Mouse (Mus musculus) spleen, adult 2 months (tissue): ENCODE data around the gene Wfikkn2. TPM values are rescaled to one million over a fixed set of nuclear protein-coding genes. Genes with fewer than 3 reads are reported as not detected.
"Not testable (repeated sequence)": the region's sequence is repeated elsewhere in the genome, so short reads cannot be mapped to it uniquely, and the experiment has no call there.

ENCODE experiments used
- DNase-seq, 2 experiments: peaks; one replicate each; pipeline versions ENCODE4 v3.0.0 to v3.0.0-alpha.2; 2012 to 2021; ENCODE audit warnings: low spot score in 2 of 2, low read depth in 1 of 2
- H3K27ac ChIP-seq: fragments of 200-500 bp; 2 replicates; pipeline ENCODE4 v1.5.1; 2012; ENCODE audit warnings: low read length, inconsistent platforms; ENCODE audit not compliant: insufficient read depth
- H3K27me3 ChIP-seq: fragments of 200-500 bp; 2 replicates; pipeline ENCODE4 v1.6.1; 2012; ENCODE audit warnings: mild to moderate bottlenecking, moderate library complexity, low read length, inconsistent platforms; ENCODE audit not compliant: control insufficient read depth, insufficient read depth
- H3K36me3 ChIP-seq: fragments of 200-500 bp; 2 replicates; pipeline ENCODE4 v1.6.1; 2012; ENCODE audit warnings: mild to moderate bottlenecking, low read length, inconsistent platforms; ENCODE audit not compliant: control insufficient read depth, insufficient read depth
- H3K4me1 ChIP-seq: fragments of 200-500 bp; 2 replicates; pipeline ENCODE4 v1.6.1; 2011; ENCODE audit warnings: inconsistent platforms; ENCODE audit not compliant: control insufficient read depth, insufficient read depth, insufficient read length
- H3K4me3 ChIP-seq: fragments of 200-500 bp; 2 replicates; pipeline ENCODE4 v1.5.1; 2011; ENCODE audit warnings: mild to moderate bottlenecking, inconsistent platforms; ENCODE audit not compliant: insufficient read depth, insufficient read length; ENCODE audit errors: extremely low read depth
- CTCF ChIP-seq: fragments of 200-500 bp; IDR thresholded peaks from 2 replicates; pipeline ENCODE4 v1.5.1; 2011; ENCODE audit warnings: mild to moderate bottlenecking, inconsistent platforms; ENCODE audit not compliant: insufficient read depth, insufficient read length, insufficient replicate concordance; ENCODE audit errors: extremely low read depth
- POLR2A ChIP-seq: fragments of 200-500 bp; IDR thresholded peaks from 2 replicates; pipeline ENCODE4 v1.6.1; 2011; ENCODE audit warnings: low read depth, low read length, inconsistent platforms
- WGBS: fragments of 180-500 bp; shearing (Covaris S2); methylation state at CpG from one replicate; pipeline ENCODE4 v1.1.7; 2018; 5-methylcytosine and 5-hydroxymethylcytosine counted together
- polyA plus RNA-seq: library from polyadenylated mRNA; depleted of rRNA; stranded (reverse); fragments of >200 nt; gene quantifications from 2 replicates; pipeline ENCODE4 v1.2.3, GENCODE M21; 2012

The Wfikkn2 gene
- polyA plus RNA-seq, 1 experiment = 0.69 TPM

DNA sequence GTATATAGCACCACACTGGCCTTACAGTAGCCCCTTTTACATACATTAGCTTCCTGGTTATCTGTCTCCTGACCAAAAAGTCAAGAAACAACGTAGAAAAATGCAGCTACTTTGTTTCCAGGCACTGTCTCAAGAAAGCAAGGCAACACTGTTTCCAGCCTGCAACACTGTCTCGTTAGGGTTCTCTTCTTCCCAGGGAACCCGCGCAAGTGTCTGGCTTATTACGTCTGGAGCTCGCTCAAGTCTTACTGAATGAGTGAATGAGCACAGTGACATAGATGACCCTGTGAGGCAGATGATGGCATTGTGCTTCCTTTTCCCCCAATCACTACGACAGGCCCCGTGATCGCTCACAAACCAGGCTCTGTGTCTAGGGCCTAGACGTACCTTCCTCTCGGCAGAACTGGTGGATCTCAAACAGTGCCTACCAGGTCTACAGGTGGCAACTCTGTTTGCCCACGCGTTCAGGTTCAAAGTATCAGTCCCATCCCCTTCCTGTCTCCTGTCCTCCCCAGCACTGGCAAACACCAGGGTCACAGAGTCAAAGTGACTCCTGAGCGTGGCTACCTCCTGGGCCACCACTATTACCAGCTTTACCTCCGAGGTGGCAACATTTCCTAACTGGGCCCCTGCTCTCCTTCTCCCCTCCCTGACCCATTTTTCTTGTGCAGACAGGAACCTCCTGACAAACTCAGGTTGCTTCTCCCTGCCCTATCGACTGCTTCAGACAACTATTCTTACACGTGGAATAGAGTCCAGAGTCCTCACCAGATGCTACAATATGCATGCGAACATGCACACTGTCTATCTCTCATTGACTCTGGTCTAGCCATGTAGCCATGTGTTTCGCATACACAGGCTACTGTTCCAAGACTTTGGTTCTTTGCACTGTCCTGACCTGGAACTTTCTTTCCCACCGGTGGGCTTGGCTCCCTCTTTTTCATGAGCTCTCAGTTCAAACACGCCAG is 27.4 kb upstream of the Wfikkn2 start:
- Histone ChIP-seq H3K4me3 (no peak overlapping the region), H3K4me1 (no peaks in the 10 kb centered on the region; the same call in 1 of the 2 replicates), H3K27me3 (no peaks in the 10 kb centered on the region), H3K36me3 (no peaks in the 10 kb centered on the region), H3K27ac (no peak overlapping the region)
- TF ChIP-seq POLR2A (no peak), CTCF (no peak)
- WGBS = 91% methylated on average over 21 of the region's 21 CpGs
- DNase-seq = no peak

- H3K4me1 ChIP-seq = no peaks in the 10 kb centered on the region; the same call in 1 of the 2 replicates
- WGBS = 59% methylated on average over 2 of the region's 2 CpGs
- no peak overlapping the region for H3K27ac ChIP-seq
- no peaks in the 10 kb centered on the region for H3K27me3 ChIP-seq
- H3K36me3 ChIP-seq = no peaks in the 10 kb centered on the region
- no peak for TF ChIP-seq POLR2A
- no peak for TF ChIP-seq CTCF
- H3K4me3 ChIP-seq = no peak overlapping the region
- no peak for DNase-seq
These were observed 25.2 kb upstream of the Wfikkn2 start for GRCm38 (mm10) chr11:94271015-94271414.

DNA sequence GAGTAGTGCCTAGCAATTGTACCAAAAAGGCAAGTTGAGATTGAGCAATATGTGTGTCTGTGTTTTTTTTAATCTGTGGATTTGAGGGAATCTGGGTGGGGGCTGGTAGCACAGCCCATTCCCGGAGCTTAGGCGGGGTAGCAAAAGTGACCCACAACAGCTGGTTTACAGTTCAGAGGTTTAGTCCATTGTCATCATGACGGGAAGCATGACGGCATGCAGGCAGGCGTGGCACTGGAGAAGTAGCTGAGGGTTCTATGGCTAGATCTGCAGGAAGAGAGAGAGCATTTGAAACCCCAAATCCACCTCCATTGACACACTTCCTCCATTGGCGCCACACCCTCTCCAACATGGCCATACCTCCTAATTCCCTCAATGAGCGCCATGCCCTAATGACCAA is 24.1 kb upstream of the Wfikkn2 start:
- H3K27me3 ChIP-seq = no peaks in the 10 kb centered on the region
- no peaks in the 10 kb centered on the region for H3K4me1 ChIP-seq
- no peaks in the 10 kb centered on the region for H3K36me3 ChIP-seq
- H3K4me3 ChIP-seq = no peak overlapping the region
- H3K27ac ChIP-seq = no peak overlapping the region
- TF ChIP-seq CTCF = no peak
- no peak for TF ChIP-seq POLR2A
- no peak for DNase-seq
- 86% methylated on average over 7 of the region's 7 CpGs for whole genome bisulfite sequencing

DNA sequence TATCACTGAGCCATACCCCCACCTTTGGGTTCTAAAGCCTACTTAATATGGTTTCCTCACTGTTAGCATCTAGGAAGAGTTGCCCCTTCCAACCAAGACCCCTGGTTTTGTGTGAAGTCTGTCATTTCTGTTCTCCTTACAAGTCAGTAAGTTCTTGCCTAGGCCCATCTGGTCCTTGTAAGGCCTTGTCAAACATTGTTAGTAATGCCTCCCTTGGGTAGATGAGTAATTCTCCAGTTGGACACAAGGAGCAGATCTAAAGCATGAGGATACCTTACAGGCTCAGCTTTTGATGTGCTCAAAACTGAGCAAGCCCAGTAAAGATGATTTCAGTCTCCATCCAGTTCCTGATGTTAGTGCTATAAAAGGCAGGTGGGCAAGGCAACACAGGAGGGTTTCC is 23.0 kb upstream of the Wfikkn2 start:
- Histone ChIP-seq H3K4me1 (no peaks in the 10 kb centered on the region), H3K27me3 (no peaks in the 10 kb centered on the region), H3K36me3 (no peaks in the 10 kb centered on the region), H3K4me3 (no peak overlapping the region), H3K27ac (no peak overlapping the region)
- no peak for TF ChIP-seq POLR2A
- TF ChIP-seq CTCF = no peak
- no peak for DNase-seq

- H3K27ac ChIP-seq, H3K27me3 ChIP-seq, H3K4me1 ChIP-seq, H3K36me3 ChIP-seq, H3K4me3 ChIP-seq, DNase-seq: not testable (repeated sequence)
- WGBS = 24% methylated on average over 3 of the region's 3 CpGs
These were observed 20.4 kb upstream of the Wfikkn2 start for GRCm38 (mm10) chr11:94266155-94266554.

DNA sequence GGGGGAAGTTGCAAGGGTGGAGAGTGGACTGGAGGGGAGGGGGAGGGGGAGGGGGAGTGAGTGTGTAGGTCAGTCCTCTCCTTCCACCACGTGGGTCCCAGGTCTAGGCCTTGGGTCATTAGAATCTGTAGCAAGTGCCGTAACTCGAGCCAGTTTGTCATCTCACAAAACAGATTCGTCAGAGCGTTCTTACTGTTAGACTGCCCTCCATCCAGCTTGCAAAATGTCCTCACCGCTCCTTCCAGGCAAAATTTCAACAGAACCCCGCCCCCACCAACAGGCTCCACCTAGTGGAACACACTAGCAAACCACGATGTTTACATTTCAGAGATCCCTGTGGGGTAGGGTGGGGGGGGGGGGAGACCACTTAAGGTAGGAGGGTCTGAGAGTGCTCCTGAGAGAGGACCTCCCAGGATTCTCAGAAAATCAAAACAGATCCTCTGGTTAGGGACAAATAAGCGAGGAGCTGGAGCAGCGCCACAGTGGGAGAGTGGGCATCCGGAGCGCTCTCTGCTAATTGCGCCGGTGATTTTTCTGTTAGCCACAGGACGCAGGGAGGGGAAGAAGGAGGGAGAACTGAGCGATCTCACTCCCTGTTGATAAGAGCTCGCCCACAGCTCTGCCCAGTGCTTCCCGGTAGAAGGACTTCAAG is 19.5 kb upstream of the Wfikkn2 start:
- 4% methylated on average over 18 of the region's 18 CpGs for WGBS
- H3K27ac ChIP-seq = no peak overlapping the region

More for the DNA sequence above, 19.5 kb upstream of the Wfikkn2 start:
- Histone ChIP-seq H3K36me3 (no peaks in the 10 kb centered on the region), H3K4me3 (no peak overlapping the region; the same call in 1 of the 2 replicates), H3K4me1 (no peaks in the 10 kb centered on the region), H3K27me3 (no peaks in the 10 kb centered on the region)
- TF ChIP-seq CTCF (no peak), POLR2A (no peak)
- DNase-seq = no peak
